Mouse (Mus musculus) mesoderm, embryonic 11.5 days (tissue): ENCODE measurements around the gene Ube2i.

Experiments used
- DNase-seq: peaks from one replicate; pipeline ENCODE4 v3.0.0-alpha.2; 2012; ENCODE audit warnings: low read depth, low spot score

The Ube2i gene

GRCm38 (mm10) chr17:25218967-25219366, 55.5 kb downstream of the Ube2i start:
- no peak for DNase-seq

GRCm38 (mm10) chr17:25215431-25215830, 59.0 kb downstream of the Ube2i start:
- DNase-seq = no peak
